Mouse (Mus musculus) embryo, embryonic 9.5 days (tissue): ENCODE measurements around the gene Pxt1.

Experiments used
- DNase-seq: peaks from one replicate; pipeline ENCODE4 v3.0.0-alpha.2; 2017; ENCODE audit errors: extremely low spot score

The Pxt1 gene

DNA sequence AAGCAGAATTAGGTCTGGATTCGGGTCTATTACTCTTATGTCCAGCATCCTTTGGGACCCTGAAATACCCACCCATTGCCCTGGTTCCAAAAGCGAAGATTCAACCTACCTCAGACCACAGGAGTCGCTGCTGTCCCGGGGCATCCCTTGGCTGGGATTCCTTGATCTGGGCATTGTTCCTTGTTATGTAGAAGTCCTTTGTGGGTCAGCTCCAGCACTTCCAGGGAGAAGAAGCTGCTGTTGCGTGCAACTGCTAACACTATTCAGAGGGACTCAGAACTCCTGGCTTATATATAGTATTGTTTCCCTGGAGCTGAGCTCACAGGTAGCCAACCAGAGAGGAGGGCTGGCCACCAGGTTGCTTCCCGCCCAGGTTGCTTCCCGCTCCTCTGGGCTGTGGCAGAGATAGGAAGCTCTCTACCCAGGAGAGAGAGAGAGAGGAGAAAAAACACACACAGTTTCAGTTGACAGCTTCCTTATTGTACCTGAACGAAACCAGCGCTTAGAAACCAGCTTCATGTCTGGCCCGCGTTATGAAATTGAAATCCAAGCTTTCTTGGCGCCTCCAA is 28.5 kb downstream of the Pxt1 start, which contains the start of gene 4930539E08Rik:
Gene 4930539E08Rik (minus strand): TSS at position 265 of the 569 bp plus-strand sequence.
- DNase-seq, result no peak

DNA sequence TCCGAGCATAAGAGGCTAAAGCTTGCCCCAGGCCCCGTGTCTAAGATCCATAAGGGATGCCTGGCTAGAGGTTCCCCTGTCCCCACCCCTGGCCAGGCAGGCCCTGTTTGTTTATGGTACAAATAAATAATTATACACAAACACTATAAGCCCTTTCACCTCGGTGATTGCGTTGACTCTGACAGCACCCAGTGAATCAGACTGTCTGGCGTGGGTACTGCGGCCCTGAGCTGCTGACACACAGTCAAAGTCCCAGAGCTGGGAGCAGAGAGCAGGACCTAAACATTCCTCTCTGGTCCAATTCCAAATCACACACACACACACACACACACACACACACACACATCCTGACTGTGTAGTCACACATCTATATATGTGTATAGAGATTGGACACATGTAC is 29.7 kb downstream of the Pxt1 start:
- no peak for DNase-seq

DNA sequence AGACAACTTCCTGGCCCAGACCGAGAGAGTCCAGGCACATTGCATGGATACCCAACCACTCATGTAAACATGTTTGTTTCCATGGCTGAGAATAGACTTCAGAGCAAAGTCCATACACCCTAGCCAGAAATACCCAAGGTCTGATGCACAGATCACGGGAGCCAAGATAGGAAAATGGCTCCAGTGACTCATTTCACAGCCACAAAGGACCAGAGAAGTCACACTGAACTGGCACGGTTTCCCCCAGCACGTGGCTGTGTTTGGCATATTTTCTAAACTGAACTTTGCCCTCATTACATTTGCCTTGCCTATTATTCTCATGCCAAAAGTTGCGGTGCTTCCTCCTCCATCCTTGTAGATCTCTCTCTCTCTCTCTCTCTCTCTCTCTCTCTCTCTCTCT is 30.4 kb downstream of the Pxt1 start:
- DNase-seq, result no peak

GRCm38 (mm10) chr17:28910139-28910538 is 33.5 kb downstream of the Pxt1 start:
- no peak for DNase-seq

- DNase-seq, result peak; percentile 75
Measured at GRCm38 (mm10) chr17:28909252-28909941, 34.2 kb downstream of the Pxt1 start.

DNA sequence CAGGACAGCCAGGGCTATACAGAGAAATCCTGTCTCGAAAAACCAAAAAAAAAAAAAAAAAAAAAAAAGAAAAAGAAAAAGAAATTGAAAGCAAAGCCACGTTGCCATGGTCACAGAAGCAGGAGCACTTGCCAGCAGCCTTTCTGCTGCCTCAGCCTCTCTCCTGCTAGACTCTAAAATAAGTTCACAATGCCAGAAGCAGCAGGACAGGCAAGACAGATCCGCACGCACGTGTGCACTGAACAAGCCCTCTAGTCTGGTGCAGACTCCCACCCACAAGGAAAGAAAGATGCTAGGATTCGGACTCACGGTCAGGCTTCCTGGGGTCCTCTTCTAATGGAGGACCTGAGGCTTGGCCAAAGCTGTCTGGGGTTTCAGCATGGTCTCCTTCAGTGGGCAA is 35.7 kb downstream of the Pxt1 start:
- DNase-seq, result no peak

GRCm38 (mm10) chr17:28905377-28905916 is 38.2 kb downstream of the Pxt1 start:
- no peak for DNase-seq

- peak; percentile 73 for DNase-seq
Measured at GRCm38 (mm10) chr17:28904546-28905376, 38.9 kb downstream of the Pxt1 start.

DNA sequence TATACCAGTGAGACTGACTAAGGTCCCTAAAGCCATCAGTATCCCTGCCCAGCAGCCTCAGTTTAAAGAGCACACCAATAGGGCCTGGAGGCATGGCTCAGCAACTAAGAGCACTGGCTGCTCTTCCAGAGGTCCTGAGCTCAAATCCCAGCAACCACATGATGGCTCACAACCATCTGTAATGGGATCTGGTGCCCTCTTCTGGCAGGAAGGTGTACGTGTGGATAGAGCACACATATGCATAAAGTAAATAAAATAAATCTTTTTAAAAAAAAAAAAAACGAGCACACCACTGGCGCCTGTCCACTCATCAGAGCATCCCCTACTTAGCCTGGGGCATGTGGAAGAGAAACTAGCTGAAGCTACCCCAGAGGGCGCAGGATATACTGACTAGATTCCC is 42.1 kb downstream of the Pxt1 start:
- DNase-seq, result no peak

GRCm38 (mm10) chr17:28899427-28899826 is 44.2 kb downstream of the Pxt1 start:
- no peak for DNase-seq

DNA sequence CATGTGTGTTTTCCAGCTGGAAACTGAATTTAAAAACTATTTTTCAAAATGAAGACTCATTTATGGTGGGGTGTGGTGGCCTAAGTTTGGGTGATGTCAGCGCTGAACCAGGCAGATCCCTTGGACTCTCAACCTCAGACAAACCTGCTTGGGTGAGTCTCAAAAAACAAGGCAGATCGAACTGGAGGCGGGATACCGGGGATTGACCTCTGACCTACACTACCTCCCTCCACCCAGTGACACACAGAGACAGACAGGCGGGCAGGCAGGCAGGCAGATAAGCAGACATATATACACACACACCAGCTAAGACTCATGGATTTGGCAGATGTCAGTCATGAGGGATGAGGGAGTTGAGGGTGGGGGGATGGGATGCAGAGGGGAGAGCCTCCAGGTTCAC is 45.4 kb downstream of the Pxt1 start:
- DNase-seq, result no peak

DNA sequence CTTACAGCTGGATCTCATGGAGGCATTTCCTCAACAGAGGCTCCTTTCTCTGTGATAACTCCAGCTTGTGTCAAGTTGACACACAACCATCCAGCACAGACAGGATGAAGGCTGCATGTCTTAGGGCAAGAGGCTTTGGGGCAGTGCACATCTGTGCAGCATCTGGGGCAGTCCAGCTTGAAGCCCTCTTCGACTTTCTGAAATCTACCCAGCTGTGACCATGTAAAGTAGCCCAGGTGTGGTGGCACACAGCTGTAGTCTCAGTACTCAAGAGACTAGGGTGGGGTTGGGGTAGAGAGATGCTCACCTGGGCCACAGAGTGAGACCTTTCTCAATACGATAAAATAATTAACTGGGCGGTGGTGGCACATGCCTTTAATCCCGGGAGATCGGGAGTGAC is 45.8 kb downstream of the Pxt1 start:
- DNase-seq, result no peak

DNA sequence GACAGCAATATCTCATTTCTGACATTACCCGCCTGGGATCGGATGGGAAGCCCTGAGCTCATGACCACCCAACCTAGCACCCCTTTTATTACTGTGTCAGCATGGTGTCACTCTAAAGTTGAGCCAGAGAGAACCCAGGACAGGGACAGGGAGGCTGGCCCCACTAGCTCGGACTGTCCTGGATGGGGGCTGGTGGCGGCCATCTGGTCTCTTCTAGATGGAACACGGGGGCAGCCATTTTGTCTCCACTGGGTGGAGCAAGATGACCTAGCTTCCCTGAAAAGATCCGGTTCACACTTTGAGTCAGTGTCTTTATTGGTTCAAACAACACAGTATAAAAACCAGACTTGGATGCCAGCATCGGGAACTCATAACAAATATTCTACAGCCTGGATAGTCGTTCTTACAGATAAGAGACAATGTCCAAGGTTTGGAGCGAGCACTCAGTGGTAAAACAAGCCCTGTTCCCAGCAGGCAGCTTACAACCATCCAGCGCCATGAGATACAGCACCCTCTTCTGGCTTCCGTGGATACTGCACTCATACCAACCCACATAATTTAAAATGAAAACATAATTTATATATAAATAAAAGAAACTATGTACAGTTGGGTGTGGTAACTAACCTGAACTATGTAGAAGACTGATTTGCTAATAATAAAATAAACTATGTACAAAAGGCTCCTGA is 47.4 kb downstream of the Pxt1 start:
- DNase-seq, result no peak

DNA sequence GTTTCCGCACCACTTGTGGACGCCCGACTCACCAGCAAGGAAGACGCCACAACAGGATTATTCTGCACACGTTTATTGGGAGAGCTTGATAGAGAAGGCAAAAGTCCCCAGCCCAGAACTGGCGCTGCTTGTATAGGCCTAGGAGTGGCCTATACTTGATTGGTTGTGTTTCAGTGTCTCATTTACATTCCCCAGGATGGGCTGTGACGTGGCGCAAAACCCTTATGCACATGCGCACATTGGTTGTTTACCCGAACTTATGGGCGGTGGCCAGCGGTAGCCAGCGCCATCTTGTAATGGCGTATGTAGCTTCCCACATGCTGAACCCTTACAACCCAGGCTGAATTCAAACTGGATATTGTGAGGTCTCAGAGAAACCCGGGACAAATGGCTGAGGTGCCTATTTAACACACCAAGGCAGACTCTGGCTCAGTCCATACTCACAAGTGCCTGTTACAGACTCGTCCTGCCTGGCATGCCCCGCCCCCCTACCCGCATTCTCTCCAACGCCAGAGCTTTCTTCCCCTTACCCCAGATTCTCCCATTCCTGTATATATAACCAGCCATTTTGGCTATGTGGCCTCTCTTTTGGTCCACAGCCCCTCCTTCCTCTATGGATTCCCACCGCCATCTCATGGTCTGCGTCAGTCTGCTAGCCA is 48.3 kb downstream of the Pxt1 start:
- DNase-seq, result no peak

DNA sequence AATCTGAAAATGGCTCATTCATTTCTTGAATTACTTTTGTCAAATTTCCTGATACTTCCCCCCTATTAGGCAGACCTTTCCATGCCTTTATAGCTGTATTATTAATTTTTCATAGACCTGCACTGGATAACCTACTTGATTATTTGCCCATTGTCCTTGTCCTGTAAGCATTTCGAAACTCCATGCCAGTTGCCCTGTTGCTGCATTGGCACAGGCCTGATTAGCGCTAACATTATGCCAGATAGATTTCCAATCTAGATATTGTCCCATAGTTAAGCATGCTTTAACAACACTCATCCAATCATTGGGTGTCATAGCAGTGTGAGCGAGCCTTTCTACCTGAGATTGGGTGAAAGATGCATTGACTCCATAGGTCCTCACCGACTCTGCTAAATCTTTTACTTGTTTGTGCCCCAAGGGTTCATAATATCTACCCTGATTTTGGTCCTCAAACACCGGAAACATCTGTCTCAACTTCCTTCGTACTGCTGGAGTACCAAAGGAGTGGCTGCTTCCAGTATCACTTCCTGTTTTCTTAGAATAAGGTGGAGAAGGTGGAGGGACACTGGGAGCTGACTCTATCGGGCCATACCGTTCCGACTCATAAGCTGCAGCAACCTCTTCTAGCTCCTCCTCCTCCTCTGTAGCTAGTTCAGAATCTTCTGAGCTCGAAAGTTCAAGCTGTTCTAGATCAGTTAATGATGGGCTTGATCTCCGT is 49.4 kb downstream of the Pxt1 start:
- DNase-seq, result no peak

- no peak for DNase-seq
Measured at GRCm38 (mm10) chr17:28886266-28886665, 57.4 kb downstream of the Pxt1 start.

GRCm38 (mm10) chr17:28885231-28885630 is 58.4 kb downstream of the Pxt1 start:
- no peak for DNase-seq
